Mouse (Mus musculus): ENCODE results near the gene H2-DMb1. TPM values are rescaled to one million over a fixed set of nuclear protein-coding genes. Genes with fewer than 3 reads are reported as not detected.

The H2-DMb1 gene
- polyA plus RNA-seq, 1 experiment = 146 TPM

GRCm38 (mm10) chr17:34196491-34196890, 43.6 kb downstream of the H2-DMb1 start:
- Histone ChIP-seq H3K4me1 (ENCODE audit: control insufficient read depth, insufficient read depth, low read length) (peaks cover 3% of the 10 kb centered on the region), H3K4me3 (replicated peaks; ENCODE audit: extremely low read depth, low read depth, low read length) (no peak overlapping the region)
- DNase-seq = no peak
- TF ChIP-seq POLR2A (IDR thresholded peaks at IDR 0.05; ENCODE audit: borderline replicate concordance, extremely low read depth, low read depth, low read length) = no peak
- no peak for TF ChIP-seq CTCF (IDR thresholded peaks at IDR 0.05; ENCODE audit: insufficient read depth, low read length)
- WGBS = 70% methylated on average over 12 of the region's 12 CpGs

GRCm38 (mm10) chr17:34196941-34197894, 44.3 kb downstream of the H2-DMb1 start, which contains the start of gene Psmb8:
Psmb8 (plus strand) TSS chr17:34197721.
- 14% methylated on average over 41 of the region's 41 CpGs for WGBS
- H3K4me1 ChIP-seq (ENCODE audit: control insufficient read depth, insufficient read depth, low read length) = peaks cover 3% of the 10 kb centered on the region
- no peak for TF ChIP-seq CTCF (IDR thresholded peaks at IDR 0.05; ENCODE audit: insufficient read depth, low read length)
- TF ChIP-seq POLR2A (IDR thresholded peaks at IDR 0.05; ENCODE audit: borderline replicate concordance, extremely low read depth, low read depth, low read length) = peak; percentile 64; the same call in 1 of the 2 replicates
- DNase-seq = peak; percentile 91
- peak within 1 kb of the TSS; percentile 90 for H3K4me3 ChIP-seq (replicated peaks; ENCODE audit: extremely low read depth, low read depth, low read length)

- WGBS = under 1% methylated on average over 32 of the region's 32 CpGs
- peak overlapping the region; percentile 90 for H3K4me3 ChIP-seq (replicated peaks; ENCODE audit: extremely low read depth, low read depth, low read length)
- peak; percentile 68 for DNase-seq
- H3K4me1 ChIP-seq (ENCODE audit: control insufficient read depth, insufficient read depth, low read length) = peaks cover 3% of the 10 kb centered on the region
- TF ChIP-seq POLR2A (IDR thresholded peaks at IDR 0.05; ENCODE audit: borderline replicate concordance, extremely low read depth, low read depth, low read length) (peak; percentile 92; the same call in 1 of the 2 replicates), CTCF (IDR thresholded peaks at IDR 0.05; ENCODE audit: insufficient read depth, low read length) (no peak)
Measured at GRCm38 (mm10) chr17:34197904-34198520, 45.1 kb downstream of the H2-DMb1 start.

- Histone ChIP-seq H3K4me3 (replicated peaks; ENCODE audit: extremely low read depth, low read depth, low read length) (peak overlapping the region; percentile 90), H3K4me1 (ENCODE audit: control insufficient read depth, insufficient read depth, low read length) (peaks cover 3% of the 10 kb centered on the region)
- WGBS = 8% methylated on average over 11 of the region's 11 CpGs
- TF ChIP-seq POLR2A (IDR thresholded peaks at IDR 0.05; ENCODE audit: borderline replicate concordance, extremely low read depth, low read depth, low read length) (no peak), CTCF (IDR thresholded peaks at IDR 0.05; ENCODE audit: insufficient read depth, low read length) (no peak)
- no peak for DNase-seq
Measured at GRCm38 (mm10) chr17:34198521-34198912, 45.6 kb downstream of the H2-DMb1 start.

- DNase-seq = no peak
- TF ChIP-seq CTCF (IDR thresholded peaks at IDR 0.05; ENCODE audit: insufficient read depth, low read length) (no peak), POLR2A (IDR thresholded peaks at IDR 0.05; ENCODE audit: borderline replicate concordance, extremely low read depth, low read depth, low read length) (no peak)
- H3K4me3 ChIP-seq (replicated peaks; ENCODE audit: extremely low read depth, low read depth, low read length) = peak overlapping the region; percentile 90
- H3K4me1 ChIP-seq (ENCODE audit: control insufficient read depth, insufficient read depth, low read length) = peaks cover 6% of the 10 kb centered on the region
- 64% methylated on average over 12 of the region's 12 CpGs for WGBS
Measured at GRCm38 (mm10) chr17:34199050-34199619, 46.3 kb downstream of the H2-DMb1 start.

- peak overlapping the region; percentile 12 for H3K4me3 ChIP-seq (replicated peaks; ENCODE audit: extremely low read depth, low read depth, low read length)
- 81% methylated on average over 10 of the region's 10 CpGs for WGBS
- H3K4me1 ChIP-seq (ENCODE audit: control insufficient read depth, insufficient read depth, low read length) = peaks cover 6% of the 10 kb centered on the region
- TF ChIP-seq POLR2A (IDR thresholded peaks at IDR 0.05; ENCODE audit: borderline replicate concordance, extremely low read depth, low read depth, low read length) (no peak), CTCF (IDR thresholded peaks at IDR 0.05; ENCODE audit: insufficient read depth, low read length) (no peak)
- no peak for DNase-seq
Measured at GRCm38 (mm10) chr17:34200047-34200446, 47.2 kb downstream of the H2-DMb1 start.

GRCm38 (mm10) chr17:34200772-34201505, 48.1 kb downstream of the H2-DMb1 start:
- TF ChIP-seq CTCF (IDR thresholded peaks at IDR 0.05; ENCODE audit: insufficient read depth, low read length) (no peak), POLR2A (IDR thresholded peaks at IDR 0.05; ENCODE audit: borderline replicate concordance, extremely low read depth, low read depth, low read length) (no peak)
- no peak overlapping the region for H3K4me3 ChIP-seq (replicated peaks; ENCODE audit: extremely low read depth, low read depth, low read length)
- WGBS = 85% methylated on average over 16 of the region's 16 CpGs
- H3K4me1 ChIP-seq (ENCODE audit: control insufficient read depth, insufficient read depth, low read length) = peaks cover 10% of the 10 kb centered on the region
- no peak for DNase-seq

GRCm38 (mm10) chr17:34201506-34202055, 48.7 kb downstream of the H2-DMb1 start:
- 74% methylated on average over 7 of the region's 7 CpGs for WGBS
- H3K4me3 ChIP-seq (replicated peaks; ENCODE audit: extremely low read depth, low read depth, low read length) = no peak overlapping the region

More at GRCm38 (mm10) chr17:34201506-34202055, 48.7 kb downstream of the H2-DMb1 start:
- no peak for TF ChIP-seq POLR2A (IDR thresholded peaks at IDR 0.05; ENCODE audit: borderline replicate concordance, extremely low read depth, low read depth, low read length)
- TF ChIP-seq CTCF (IDR thresholded peaks at IDR 0.05; ENCODE audit: insufficient read depth, low read length) = no peak
- DNase-seq = no peak
- H3K4me1 ChIP-seq (ENCODE audit: control insufficient read depth, insufficient read depth, low read length) = peaks cover 10% of the 10 kb centered on the region
